Mouse (Mus musculus): Measurements from ENCODE around the gene Lnx1.

Lnx1 gene

GRCm38 (mm10) chr5:74603306-74603705 is 99.4 kb downstream of the Lnx1 start:
- DNase-seq (ENCODE audit: low read depth, low spot score) = no peak

DNA sequence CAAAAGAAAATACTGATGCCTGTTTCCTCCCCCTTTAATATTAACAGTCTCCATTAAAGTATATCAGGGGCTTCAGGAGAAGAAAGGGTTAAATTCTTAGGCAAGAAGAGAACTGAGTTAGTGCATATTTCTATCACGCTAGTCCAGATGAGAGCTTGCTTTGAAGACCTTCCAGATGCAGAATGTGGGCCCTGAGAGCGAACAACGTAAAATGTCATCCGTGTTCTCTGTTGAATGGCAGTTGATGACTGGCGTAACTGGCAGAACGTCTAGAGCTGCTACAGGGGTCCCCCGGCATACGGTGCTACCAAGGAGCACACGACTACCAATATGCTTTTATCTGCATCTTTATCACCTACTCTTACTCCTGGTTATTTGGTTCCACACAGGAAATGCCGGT is 100.3 kb downstream of the Lnx1 start:
- no peak for DNase-seq (ENCODE audit: low read depth, low spot score)

DNA sequence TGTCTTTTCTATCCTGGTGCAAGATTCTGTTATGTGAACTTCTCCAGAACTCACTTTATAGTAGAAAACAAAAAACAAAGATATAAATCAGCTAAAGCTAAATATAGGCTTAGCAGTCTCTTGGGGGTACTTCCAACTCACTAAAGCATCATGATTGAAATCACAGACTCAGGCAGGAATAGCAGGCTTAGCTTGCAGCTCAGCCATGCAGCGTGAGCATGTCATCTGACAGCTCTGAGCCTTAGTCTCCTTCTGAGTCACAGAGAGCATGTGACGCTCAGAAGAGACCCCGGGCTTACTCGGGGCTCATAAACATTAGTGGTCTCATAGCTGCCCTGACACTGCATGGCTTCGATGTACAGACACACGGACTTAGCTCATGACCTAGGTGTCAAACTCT is 100.7 kb downstream of the Lnx1 start:
- no peak for DNase-seq (ENCODE audit: low read depth, low spot score)

- no peak for DNase-seq (ENCODE audit: low read depth, low spot score)
Observed at GRCm38 (mm10) chr5:74601171-74601570, 101.5 kb downstream of the Lnx1 start.

DNA sequence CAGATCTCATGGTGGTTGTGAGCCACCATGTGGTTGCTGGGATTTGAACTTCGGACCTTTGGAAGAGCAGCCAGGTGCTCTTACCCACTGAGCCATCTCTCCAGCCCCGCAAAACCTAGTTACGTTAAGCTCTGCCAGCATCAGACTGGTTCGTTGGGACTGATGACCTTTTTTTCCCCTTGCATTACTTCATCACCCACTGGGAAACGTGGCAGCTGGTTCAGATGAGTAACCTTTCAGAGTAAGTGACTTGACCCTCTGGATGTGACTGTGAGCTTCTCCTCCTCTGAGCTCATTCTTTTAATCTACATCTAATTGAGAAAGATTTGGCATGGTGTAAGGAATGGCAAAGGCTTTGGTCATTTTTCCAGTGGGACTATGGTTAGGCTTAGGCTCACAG is 102.7 kb downstream of the Lnx1 start:
- DNase-seq (ENCODE audit: low read depth, low spot score) = no peak

- no peak for DNase-seq (ENCODE audit: low read depth, low spot score)
Observed at GRCm38 (mm10) chr5:74593147-74593546, 109.6 kb downstream of the Lnx1 start.

- no peak for DNase-seq (ENCODE audit: low read depth, low spot score)
Observed at GRCm38 (mm10) chr5:74591413-74591812, 111.3 kb downstream of the Lnx1 start.

GRCm38 (mm10) chr5:74589133-74589532 is 113.6 kb downstream of the Lnx1 start:
- DNase-seq (ENCODE audit: low read depth, low spot score) = no peak

DNA sequence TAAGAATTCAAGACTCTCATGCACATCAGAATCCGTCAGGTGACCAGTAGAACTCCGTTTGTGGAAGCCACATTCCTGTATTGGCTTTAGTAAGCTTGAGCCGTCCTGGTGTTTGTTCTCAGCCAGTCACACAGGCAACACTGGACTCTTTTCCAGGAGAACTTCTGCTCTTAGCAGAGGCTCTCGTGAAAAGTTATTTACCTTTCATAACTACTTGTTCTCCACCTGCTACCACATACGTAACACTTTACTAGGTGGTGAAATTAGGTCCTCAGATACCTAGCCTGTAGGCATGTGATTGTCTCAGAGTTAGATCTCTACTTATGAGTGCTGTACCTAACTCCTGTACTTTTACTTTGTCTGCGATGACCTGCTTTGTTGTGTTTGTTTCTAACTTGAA is 130.9 kb downstream of the Lnx1 start:
- DNase-seq (ENCODE audit: low read depth, low spot score) = no peak

GRCm38 (mm10) chr5:74561151-74561550 is 141.6 kb downstream of the Lnx1 start:
- DNase-seq (ENCODE audit: low read depth, low spot score) = no peak

- DNase-seq (ENCODE audit: low read depth, low spot score) = no peak
Observed at GRCm38 (mm10) chr5:74549566-74549965, 153.1 kb downstream of the Lnx1 start.

- DNase-seq (ENCODE audit: low read depth, low spot score) = no peak
Observed at GRCm38 (mm10) chr5:74545606-74546005, 157.1 kb downstream of the Lnx1 start.

Measured in embryo, embryonic 11.5 days (tissue).